Mouse (Mus musculus): ENCODE results near the gene Pgs1. TPM values are rescaled to one million over a fixed set of nuclear protein-coding genes. Genes with fewer than 3 reads are reported as not detected.

The Pgs1 gene
- total RNA-seq, 2 experiments from 2014 or later = 17.2 to 18.0 TPM

DNA sequence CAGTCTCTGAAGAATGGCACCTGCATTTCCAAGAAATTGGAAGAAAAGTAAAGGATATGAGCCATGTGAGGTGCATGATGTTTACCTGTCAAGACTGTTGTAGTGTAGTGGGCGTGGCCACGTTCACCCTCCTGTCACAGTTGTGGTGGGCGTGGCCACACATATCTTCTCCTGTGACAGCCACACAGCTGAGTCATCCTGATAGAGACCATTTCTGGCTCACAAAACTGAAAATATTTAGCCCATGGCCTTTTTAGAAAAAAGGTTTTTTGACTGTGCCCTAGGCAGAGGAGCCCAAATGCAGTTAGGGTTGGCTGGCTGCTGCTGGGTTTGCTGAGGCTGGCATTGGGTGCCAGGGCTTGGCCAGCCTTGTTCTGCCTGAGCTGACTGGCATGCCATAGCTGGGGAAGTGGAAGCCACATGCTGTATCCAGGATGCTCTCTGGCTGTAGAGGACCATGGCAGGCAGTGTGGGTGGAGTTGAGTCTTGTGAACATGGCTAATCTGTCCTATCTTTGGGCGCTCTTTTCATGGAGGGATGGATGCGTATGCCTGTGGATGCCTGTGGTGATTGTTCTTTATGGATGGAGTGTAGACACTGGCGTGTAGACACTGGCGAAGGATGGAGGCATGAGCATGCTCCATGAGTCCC is 14.6 kb downstream of the Pgs1 start:
- Histone ChIP-seq H3K4me3 (no peak overlapping the region), H3K27ac (peak overlapping the region; percentile 46)
- no peak for DNase-seq
- intact Hi-C loops (cut with DNase I) = no loop called here
- no peak for TF ChIP-seq CTCF (IDR thresholded peaks at IDR 0.05)

DNA sequence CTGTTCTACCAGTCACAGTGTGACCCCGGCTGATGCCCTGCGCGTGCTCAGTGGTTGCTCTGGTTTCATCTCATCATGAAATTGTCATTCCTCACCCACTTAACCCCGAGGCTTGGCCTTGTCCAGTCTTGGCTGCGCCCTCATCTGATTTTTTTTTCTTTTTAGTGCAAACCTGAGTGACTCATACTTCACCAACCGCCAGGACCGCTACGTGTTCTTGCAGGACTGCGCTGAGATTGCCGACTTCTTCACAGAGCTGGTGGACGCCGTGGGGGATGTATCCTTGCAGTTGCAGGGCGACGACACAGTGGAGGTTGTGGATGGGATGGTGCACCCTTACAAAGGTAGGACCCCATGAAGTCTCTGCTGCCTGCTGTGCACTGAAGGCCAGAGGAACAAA is 17.1 kb downstream of the Pgs1 start:
- intact Hi-C loops (cut with DNase I) = no loop called here
- Histone ChIP-seq H3K27ac (no peak overlapping the region), H3K4me3 (no peak overlapping the region)
- no peak for DNase-seq
- no peak for TF ChIP-seq CTCF (IDR thresholded peaks at IDR 0.05)

DNA sequence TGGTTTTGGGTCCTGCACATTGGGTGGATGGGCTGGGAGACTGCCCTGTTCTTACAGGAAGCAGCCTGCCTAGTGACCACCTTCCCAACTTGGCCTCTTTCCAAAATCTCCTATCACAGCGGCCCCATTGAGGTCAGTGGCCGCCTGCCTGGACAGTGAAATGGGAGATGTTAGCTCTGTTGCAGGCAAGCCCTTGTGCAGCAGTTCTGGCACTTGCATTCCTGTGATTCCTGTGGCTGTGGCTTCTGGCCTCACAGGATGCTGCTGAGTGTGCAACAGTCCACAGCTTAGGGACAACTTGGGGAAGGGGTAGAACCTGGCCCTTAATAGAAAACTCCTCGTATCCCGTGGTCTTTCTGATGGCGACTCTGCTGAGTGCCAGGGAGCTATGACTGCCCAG is 17.6 kb downstream of the Pgs1 start:
- Histone ChIP-seq H3K27ac (no peak overlapping the region), H3K4me3 (no peak overlapping the region)
- intact Hi-C loops (cut with DNase I) = no loop called here
- TF ChIP-seq CTCF (IDR thresholded peaks at IDR 0.05) = no peak
- no peak for DNase-seq

- DNase-seq = no peak
- no peak overlapping the region for H3K4me3 ChIP-seq
- intact Hi-C loops (cut with DNase I) = no loop called here
- H3K27ac ChIP-seq = no peak overlapping the region
- TF ChIP-seq CTCF (IDR thresholded peaks at IDR 0.05) = no peak
These were observed 18.1 kb downstream of the Pgs1 start for GRCm38 (mm10) chr11:118004217-118004616.

DNA sequence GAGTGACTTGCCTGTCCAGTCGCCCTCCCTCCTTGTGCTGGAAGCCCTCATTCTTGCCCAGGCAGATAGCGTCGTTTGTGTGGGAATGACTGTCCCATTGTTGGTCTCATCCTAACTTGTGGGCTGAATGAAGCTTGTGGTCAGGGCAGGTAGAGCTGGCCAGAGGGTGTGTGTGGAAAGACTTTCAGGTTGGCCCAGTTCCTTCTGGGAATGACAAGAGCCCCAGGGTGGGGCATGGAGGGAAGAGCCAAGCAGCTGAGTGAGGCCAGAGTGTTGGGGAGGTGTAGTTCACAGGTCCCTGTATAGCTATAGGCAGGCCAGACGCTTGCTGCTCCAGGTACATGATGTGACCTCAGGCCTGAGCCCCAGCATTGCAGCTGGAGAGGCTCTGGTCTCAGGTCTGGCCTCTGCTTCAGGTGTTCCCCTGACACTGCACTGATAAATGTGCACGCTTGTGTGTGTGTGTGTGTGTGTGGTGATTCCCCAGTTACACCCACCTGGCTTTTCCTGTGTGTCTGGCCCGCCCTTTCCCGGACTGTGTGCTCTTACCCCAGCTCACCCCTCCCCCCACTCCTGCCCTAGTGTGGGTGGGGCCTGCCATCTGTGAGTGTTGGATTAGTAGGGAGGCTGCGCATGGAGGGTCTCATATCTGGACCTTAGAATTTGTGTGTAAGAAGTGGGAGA is 21.5 kb downstream of the Pgs1 start:
- no peak for DNase-seq
- no peak overlapping the region for H3K4me3 ChIP-seq
- TF ChIP-seq CTCF (IDR thresholded peaks at IDR 0.05) = no peak
- intact Hi-C loops (cut with DNase I) = no loop called here
- peak overlapping the region; percentile 35; the same call in 1 of the 2 replicates for H3K27ac ChIP-seq

- intact Hi-C loops (cut with DNase I) = no loop called here
- no peak for DNase-seq
- peak overlapping the region; percentile 35; the same call in 1 of the 2 replicates for H3K27ac ChIP-seq
- no peak for TF ChIP-seq CTCF (IDR thresholded peaks at IDR 0.05)
- H3K4me3 ChIP-seq = no peak overlapping the region
These were observed 22.2 kb downstream of the Pgs1 start for GRCm38 (mm10) chr11:118008144-118008805.

DNA sequence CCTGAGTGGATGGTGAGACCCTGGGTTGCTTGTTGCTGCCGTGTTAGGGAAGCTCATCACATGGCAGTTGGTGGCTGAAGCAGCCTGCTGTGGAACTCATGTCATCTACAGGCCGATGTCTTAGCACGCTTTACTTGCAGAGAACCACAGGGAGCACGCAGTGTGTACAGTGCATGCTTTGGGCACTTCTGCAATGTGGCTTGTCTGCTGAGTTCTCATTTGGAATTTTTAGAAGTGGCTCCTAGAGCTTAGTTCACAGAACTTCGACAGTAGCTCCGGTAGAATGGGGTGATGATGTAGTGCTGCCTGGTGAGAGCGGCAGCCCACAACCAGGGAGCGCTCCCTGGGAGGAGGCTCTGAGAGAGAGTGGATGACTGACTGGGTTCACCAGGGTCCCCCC is 22.8 kb downstream of the Pgs1 start:
- intact Hi-C loops (cut with DNase I) = no loop called here
- Histone ChIP-seq H3K27ac (no peak overlapping the region), H3K4me3 (no peak overlapping the region)
- TF ChIP-seq CTCF (IDR thresholded peaks at IDR 0.05) = no peak
- no peak for DNase-seq

- no peak for TF ChIP-seq CTCF (IDR thresholded peaks at IDR 0.05)
- Histone ChIP-seq H3K27ac (no peak overlapping the region), H3K4me3 (no peak overlapping the region)
- DNase-seq = no peak
- intact Hi-C loops (cut with DNase I) = no loop called here
These were observed 23.9 kb downstream of the Pgs1 start for GRCm38 (mm10) chr11:118009865-118010571.

- Histone ChIP-seq H3K4me3 (no peak overlapping the region), H3K27ac (0 out of 2 replicates have a peak overlapping the region, but pooled peaks have one; percentile 16)
- no peak for TF ChIP-seq CTCF (IDR thresholded peaks at IDR 0.05)
- intact Hi-C loops (cut with DNase I) = no loop called here
- no peak for DNase-seq
These were observed 26.5 kb downstream of the Pgs1 start for GRCm38 (mm10) chr11:118012595-118012994.

DNA sequence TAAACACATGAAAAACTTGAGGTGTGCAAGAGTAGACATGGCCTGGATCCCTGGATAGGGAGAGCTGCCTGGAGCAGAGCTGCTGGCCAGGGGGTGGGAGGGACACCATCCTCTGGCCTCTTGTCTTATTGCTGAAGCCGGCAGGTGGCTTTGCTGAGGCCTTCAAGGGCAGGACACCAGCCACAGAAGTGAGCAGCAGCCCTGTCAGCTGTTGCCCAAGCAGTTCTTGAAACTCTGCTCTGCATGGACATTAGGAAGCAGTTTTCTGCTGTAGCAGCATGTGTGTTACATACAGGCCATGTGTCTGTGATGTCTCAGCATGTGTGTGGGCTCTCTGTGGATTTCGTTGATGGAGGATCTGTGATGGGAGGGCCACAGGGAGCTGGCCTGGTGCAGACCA is 27.2 kb downstream of the Pgs1 start:
- no peak for TF ChIP-seq CTCF (IDR thresholded peaks at IDR 0.05)
- intact Hi-C loops (cut with DNase I) = no loop called here
- no peak for DNase-seq
- Histone ChIP-seq H3K27ac (no peak overlapping the region), H3K4me3 (no peak overlapping the region)

GRCm38 (mm10) chr11:118014391-118014995 is 28.4 kb downstream of the Pgs1 start:
- Histone ChIP-seq H3K4me3 (no peak overlapping the region), H3K27ac (no peak overlapping the region)
- intact Hi-C loops (cut with DNase I) = no loop called here
- TF ChIP-seq CTCF (IDR thresholded peaks at IDR 0.05) = no peak
- DNase-seq = no peak

- peak overlapping the region; percentile 50 for H3K27ac ChIP-seq
- no peak for DNase-seq
- intact Hi-C loops (cut with DNase I) = no loop called here
- TF ChIP-seq CTCF (IDR thresholded peaks at IDR 0.05) = no peak
- no peak overlapping the region for H3K4me3 ChIP-seq
These were observed 29.5 kb downstream of the Pgs1 start for GRCm38 (mm10) chr11:118015381-118016145.
